Mouse (Mus musculus): Measurements from ENCODE around the gene Lcn2.
A peak's percentile ranks its signal among the peaks of the same experiment; 100 is the strongest.

GRCm38 (mm10) chr2:32353007-32353542 is 35.0 kb downstream of the Lcn2 start, which contains the start of gene Dnm1:
- TF ChIP-seq CTCF (conservative IDR thresholded peaks at IDR 0.05; ENCODE audit: low read length) (peak; percentile 18; the same call in 1 of the 2 replicates), POU5F1 (IDR thresholded peaks at IDR 0.05; ENCODE audit: borderline replicate concordance, low read length) (no peak)
